Mouse (Mus musculus) embryonic facial prominence, embryonic 11.5 days (tissue): Measurements from ENCODE around the gene Pdxk. TPM values are rescaled to one million over a fixed set of nuclear protein-coding genes. Genes with fewer than 3 reads are reported as not detected.

Experiments used
- ATAC-seq: fragments of 200-750 bp; cut with Nextera tagmentation; replicated peaks from 2 replicates; pipeline ENCODE4 v1.8.0; 2017; ENCODE audit warnings: low read depth; ENCODE audit not compliant: insufficient number of reproducible peaks, low FRiP score, low TSS enrichment
- DNase-seq: peaks from one replicate; pipeline ENCODE4 v3.0.0-alpha.2; 2015; ENCODE audit warnings: low spot score
- H3K27ac ChIP-seq: fragments of 300-500 bp; sonication (generic); replicated peaks from 2 replicates; pipeline ENCODE4 v1.5.1; 2014; ENCODE audit warnings: mild to moderate bottlenecking, low read depth, low read length, control low read depth
- H3K27me3 ChIP-seq: fragments of 300-500 bp; sonication (generic); 2 replicates; pipeline ENCODE4 v1.6.1; 2014; ENCODE audit warnings: mild to moderate bottlenecking, low read length, moderate library complexity, mixed read lengths; ENCODE audit not compliant: control insufficient read depth, insufficient read depth
- H3K36me3 ChIP-seq: fragments of 300-500 bp; sonication (generic); replicated peaks from 2 replicates; pipeline ENCODE4 v1.6.1; 2014; ENCODE audit warnings: low read depth, mild to moderate bottlenecking, low read length, moderate library complexity, mixed read lengths; ENCODE audit not compliant: control insufficient read depth, insufficient read depth
- H3K4me1 ChIP-seq: fragments of 300-500 bp; sonication (generic); 2 replicates; pipeline ENCODE4 v1.6.1; 2014; ENCODE audit warnings: low read length, mixed read lengths; ENCODE audit not compliant: control insufficient read depth, insufficient read depth
- H3K4me2 ChIP-seq: fragments of 300-500 bp; sonication (generic); 2 replicates; pipeline ENCODE4 v1.6.1; 2014; ENCODE audit warnings: low read depth, mild to moderate bottlenecking, control low read depth, low read length, moderate library complexity
- H3K4me3 ChIP-seq: fragments of 300-500 bp; sonication (generic); 2 replicates; pipeline ENCODE4 v1.5.1; 2014; ENCODE audit warnings: low read depth, low read length, control low read depth
- H3K9ac ChIP-seq: fragments of 300-500 bp; sonication (generic); replicated peaks from 2 replicates; pipeline ENCODE4 v1.6.1; 2014; ENCODE audit warnings: mild to moderate bottlenecking, control low read depth, low read length
- H3K9me3 ChIP-seq: fragments of 300-500 bp; sonication (generic); replicated peaks from 2 replicates; pipeline ENCODE4 v1.6.1; 2016; ENCODE audit warnings: mild to moderate bottlenecking, low read length, inconsistent platforms, mixed read lengths; ENCODE audit not compliant: control insufficient read depth
- WGBS: fragments of 180-500 bp; shearing (Covaris S2); extraction: QIAGEN DNeasy Blood & Tissue Kit; methylation state at CpG from one replicate; pipeline ENCODE4 v1.1.7; 2014; 5-methylcytosine and 5-hydroxymethylcytosine counted together
- polyA plus RNA-seq: library from polyadenylated mRNA; unstranded; fragments of >200 nt; fragmentation: Nextera tagmentation; extraction: Ambion mirVana; gene quantifications from 2 replicates; pipeline ENCODE4 v1.2.1, GENCODE M21; 2014

The Pdxk gene
- polyA plus RNA-seq, 1 experiment from 2014 or later, result 7.4 TPM

- no peaks in the 10 kb centered on the region for H3K4me1 ChIP-seq
- no peak overlapping the region for H3K27ac ChIP-seq
- no peaks in the 10 kb centered on the region for H3K27me3 ChIP-seq
- H3K36me3 ChIP-seq, result peaks cover 13% of the 10 kb centered on the region
- no peaks in the 10 kb centered on the region for H3K9me3 ChIP-seq
- no peak overlapping the region for H3K4me2 ChIP-seq
- no peak overlapping the region for H3K9ac ChIP-seq
- DNase-seq, result peak; percentile 50
- ATAC-seq, result no peak
- 43% methylated on average over 17 of the region's 17 CpGs for WGBS
- H3K4me3 ChIP-seq, result no peak overlapping the region
Observed at GRCm38 (mm10) chr10:78399090-78399657, 65.6 kb downstream of the Pdxk start.

GRCm38 (mm10) chr10:78396625-78396885, 68.2 kb downstream of the Pdxk start:
- H3K36me3 ChIP-seq, result no peaks in the 10 kb centered on the region; the same call in 1 of the 2 replicates
- H3K27ac ChIP-seq, result no peak overlapping the region
- 62% methylated on average over 4 of the region's 4 CpGs for WGBS
- no peak overlapping the region for H3K4me2 ChIP-seq
- peaks cover 5% of the 10 kb centered on the region for H3K27me3 ChIP-seq
- H3K4me3 ChIP-seq, result no peak overlapping the region
- H3K9me3 ChIP-seq, result no peaks in the 10 kb centered on the region
- H3K9ac ChIP-seq, result no peak overlapping the region
- ATAC-seq (no peak; the same call in 1 of the 2 replicates), DNase-seq (no peak)
- H3K4me1 ChIP-seq, result no peaks in the 10 kb centered on the region

- Histone ChIP-seq H3K9ac (no peak overlapping the region), H3K27me3 (peaks cover 9% of the 10 kb centered on the region), H3K9me3 (no peaks in the 10 kb centered on the region), H3K36me3 (no peaks in the 10 kb centered on the region; the same call in 1 of the 2 replicates), H3K4me2 (no peak overlapping the region), H3K4me3 (no peak overlapping the region), H3K4me1 (no peaks in the 10 kb centered on the region), H3K27ac (no peak overlapping the region)
- 4% methylated on average over 17 of the region's 17 CpGs for WGBS
- ATAC-seq (peak; percentile 60), DNase-seq (peak; percentile 100)
Observed at GRCm38 (mm10) chr10:78395819-78396624, 68.8 kb downstream of the Pdxk start.

GRCm38 (mm10) chr10:78395377-78395776, 69.4 kb downstream of the Pdxk start:
- Histone ChIP-seq H3K4me3 (no peak overlapping the region), H3K9ac (no peak overlapping the region), H3K4me2 (no peak overlapping the region), H3K27ac (no peak overlapping the region), H3K36me3 (no peaks in the 10 kb centered on the region; the same call in 1 of the 2 replicates), H3K4me1 (no peaks in the 10 kb centered on the region), H3K27me3 (peaks cover 14% of the 10 kb centered on the region), H3K9me3 (no peaks in the 10 kb centered on the region)
- ATAC-seq, result no peak
- no peak for DNase-seq
- 78% methylated on average over 3 of the region's 3 CpGs for WGBS

- H3K36me3 ChIP-seq, result no peaks in the 10 kb centered on the region
- no peaks in the 10 kb centered on the region for H3K9me3 ChIP-seq
- peaks cover 19% of the 10 kb centered on the region for H3K27me3 ChIP-seq
- no peaks in the 10 kb centered on the region for H3K4me1 ChIP-seq
- peak; percentile 83 for DNase-seq
- no peak overlapping the region for H3K27ac ChIP-seq
- no peak for ATAC-seq
- H3K9ac ChIP-seq, result no peak overlapping the region
- no peak overlapping the region for H3K4me2 ChIP-seq
- WGBS, result 2% methylated on average over 18 of the region's 18 CpGs
- H3K4me3 ChIP-seq, result no peak overlapping the region
Observed at GRCm38 (mm10) chr10:78392072-78392471, 72.7 kb downstream of the Pdxk start.

GRCm38 (mm10) chr10:78390982-78391470, 73.7 kb downstream of the Pdxk start:
- Histone ChIP-seq H3K27ac (no peak overlapping the region), H3K9me3 (no peaks in the 10 kb centered on the region), H3K27me3 (peaks cover 19% of the 10 kb centered on the region), H3K4me1 (no peaks in the 10 kb centered on the region), H3K4me3 (no peak overlapping the region), H3K36me3 (no peaks in the 10 kb centered on the region), H3K9ac (no peak overlapping the region), H3K4me2 (no peak overlapping the region)
- DNase-seq (no peak), ATAC-seq (no peak)
- 6% methylated on average over 4 of the region's 4 CpGs for WGBS

GRCm38 (mm10) chr10:78388216-78388980, 76.4 kb downstream of the Pdxk start:
- no peak overlapping the region for H3K9ac ChIP-seq
- H3K36me3 ChIP-seq, result no peaks in the 10 kb centered on the region
- H3K4me1 ChIP-seq, result no peaks in the 10 kb centered on the region
- 60% methylated on average over 20 of the region's 20 CpGs for WGBS
- H3K4me3 ChIP-seq, result no peak overlapping the region
- no peak overlapping the region for H3K4me2 ChIP-seq
- no peak for ATAC-seq
- no peak overlapping the region for H3K27ac ChIP-seq
- no peaks in the 10 kb centered on the region for H3K9me3 ChIP-seq
- H3K27me3 ChIP-seq, result peaks cover 19% of the 10 kb centered on the region
- no peak for DNase-seq
